Mouse (Mus musculus): Measurements from ENCODE around the gene Zfp867.

GRCm38 (mm10) chr11:59505351-59505838, 33.1 kb upstream of the Zfp867 start:
- TF ChIP-seq CTCF (IDR thresholded peaks at IDR 0.05) (no peak), EP300 (IDR thresholded peaks at IDR 0.05) (no peak)

Measured in lung, postnatal 0 days (tissue).